Mouse (Mus musculus) ovary, adult 18-20 months (tissue): ENCODE data around the gene Fam19a5.

Source experiments
- DNase-seq: peaks from one replicate; pipeline ENCODE4 v3.0.0; 2022; ENCODE audit warnings: low spot score, mixed read lengths

The Fam19a5 gene

GRCm38 (mm10) chr15:87736345-87736744, 192.2 kb downstream of the Fam19a5 start:
- DNase-seq: no peak

DNA sequence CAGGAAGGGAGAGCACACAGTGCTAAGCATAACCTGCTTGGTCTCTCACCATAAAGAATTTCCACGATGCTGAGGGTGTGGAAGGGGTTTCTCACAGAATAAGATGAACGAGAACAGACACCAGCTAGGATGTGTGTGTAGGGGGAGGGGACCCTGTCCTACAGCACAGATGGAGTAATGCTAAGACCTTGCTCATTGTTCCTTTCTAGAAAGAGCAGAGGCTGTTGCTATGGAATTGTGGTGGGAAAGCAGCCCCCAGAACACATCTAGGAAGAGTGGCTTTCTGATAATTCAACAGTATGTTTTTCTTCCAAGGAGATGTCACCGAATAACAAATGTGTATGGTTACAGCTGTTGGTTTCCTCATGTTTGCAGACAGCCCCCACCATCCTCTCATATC, 211.4 kb downstream of the Fam19a5 start:
- DNase-seq: no peak

GRCm38 (mm10) chr15:87765876-87766275, 221.8 kb downstream of the Fam19a5 start:
- no peak for DNase-seq

GRCm38 (mm10) chr15:87773955-87774354, 229.9 kb downstream of the Fam19a5 start:
- no peak for DNase-seq

GRCm38 (mm10) chr15:87783331-87783730, 239.2 kb downstream of the Fam19a5 start:
- DNase-seq: no peak

DNA sequence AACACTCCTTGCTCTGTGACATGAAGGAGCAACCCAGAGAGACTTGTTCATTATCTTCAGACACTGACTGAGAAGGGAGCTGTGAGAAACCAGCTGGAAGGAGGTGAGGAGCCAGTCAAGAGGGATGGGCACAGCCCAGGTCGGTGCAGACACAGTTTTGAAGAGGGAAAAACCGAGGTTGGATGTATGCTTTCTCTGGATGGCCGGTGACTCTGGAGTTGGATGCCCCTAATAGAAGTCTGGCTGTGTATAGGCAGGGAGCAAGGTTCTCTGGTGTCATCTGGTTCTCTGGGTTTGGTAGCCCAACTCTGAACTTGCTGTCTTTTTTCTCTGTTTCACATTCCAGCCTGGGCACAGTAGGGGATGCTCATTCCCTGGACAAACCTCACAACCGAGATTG, 245.6 kb downstream of the Fam19a5 start:
- no peak for DNase-seq

GRCm38 (mm10) chr15:87793661-87794060, 249.6 kb downstream of the Fam19a5 start:
- DNase-seq: no peak

DNA sequence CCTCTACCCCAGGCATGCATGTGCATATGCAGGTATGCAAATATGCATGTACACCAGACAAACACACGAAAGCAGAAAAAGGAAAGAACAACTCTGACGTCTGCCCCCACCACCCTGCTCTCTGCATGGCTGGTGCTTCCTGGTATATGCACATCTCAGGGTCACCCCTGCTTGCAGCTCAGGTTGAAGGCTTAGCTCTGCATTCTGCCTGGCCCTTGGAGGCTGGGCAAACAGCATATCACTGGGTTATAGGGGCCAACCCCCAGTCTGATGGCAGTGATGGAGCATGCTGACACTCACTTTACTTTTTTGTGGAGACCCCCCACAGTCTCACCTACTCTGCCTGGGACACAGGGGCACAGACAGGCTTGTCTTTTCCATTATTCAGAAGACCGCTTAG, 252.5 kb downstream of the Fam19a5 start:
- DNase-seq: no peak
